Mouse (Mus musculus): ENCODE measurements around the gene Chrnb2.

- TF ChIP-seq CTCF (IDR thresholded peaks at IDR 0.05) (no peak), EP300 (IDR thresholded peaks at IDR 0.05) (no peak)
Measured at GRCm38 (mm10) chr3:89796358-89796757, 31.9 kb upstream of the Chrnb2 start.
